Mouse (Mus musculus) lung, adult 2 months (tissue): ENCODE data around the gene Wnt10a.

Experiments
- CTCF ChIP-seq: fragments of 200-500 bp; IDR thresholded peaks from 2 replicates; pipeline ENCODE4 v1.5.1; 2011; ENCODE audit warnings: mild to moderate bottlenecking, low read length, control low read depth; ENCODE audit not compliant: insufficient read depth
- POLR2A ChIP-seq: fragments of 200-500 bp; IDR thresholded peaks from 2 replicates; pipeline ENCODE4 v1.6.1; 2011; ENCODE audit warnings: low read depth, mild to moderate bottlenecking, control low read depth, low read length, borderline replicate concordance; ENCODE audit errors: extremely low read depth

DNA sequence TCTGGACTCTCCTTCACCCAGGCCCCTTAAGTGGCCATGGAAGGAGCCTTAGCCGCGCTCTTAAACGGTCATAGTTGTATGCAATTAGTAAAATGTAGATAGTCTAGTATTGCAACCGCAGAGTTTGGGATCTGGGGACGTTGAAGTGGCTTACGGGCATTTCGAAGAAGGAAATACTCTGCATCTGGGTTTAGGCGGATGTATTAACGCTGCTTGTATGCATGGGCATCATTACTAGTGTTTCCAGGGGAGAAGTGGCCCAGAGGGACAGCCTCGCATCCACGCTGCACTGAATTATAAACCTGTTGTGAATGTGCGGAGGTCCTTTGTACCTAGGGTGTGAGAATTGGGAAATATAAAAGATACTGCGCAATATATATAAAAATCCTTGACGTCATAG, 25.9 kb downstream of the Wnt10a start:
- TF ChIP-seq CTCF (no peak), POLR2A (no peak)
